Mouse (Mus musculus): ENCODE data around the gene H2al3.

H2al3 gene

GRCm38 (mm10) chrX:9849403-9849802, at the start of gene H2al3:
TSS of gene H2al3 (plus strand) at chrX:9849703.
- CTCF ChIA-PET: no interaction called here

DNA sequence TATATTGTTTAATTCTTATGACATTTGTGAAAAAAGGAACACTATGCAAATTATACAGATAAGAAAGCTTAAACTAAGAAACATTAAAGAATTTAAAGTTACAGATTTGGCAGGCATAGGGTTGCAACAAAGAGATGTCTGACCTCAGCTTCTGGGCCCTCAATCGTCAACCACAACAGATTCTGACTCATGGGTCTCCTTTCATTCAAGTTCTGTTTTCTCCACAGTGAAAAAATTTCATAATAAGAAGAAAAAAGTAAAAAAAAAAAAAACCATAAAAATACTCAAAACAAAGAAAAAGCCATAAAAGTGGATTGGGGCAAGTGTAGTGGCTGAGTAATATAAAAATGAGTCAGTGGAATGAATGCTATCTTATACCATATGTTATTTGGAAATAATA, 39.4 kb upstream of the H2al3 start:
- CTCF ChIA-PET: no interaction called here

GRCm38 (mm10) chrX:9812469-9812868, 37.0 kb upstream of the H2al3 start:
- CTCF ChIA-PET: no interaction called here

- CTCF ChIA-PET: no interaction called here
Measured at GRCm38 (mm10) chrX:9834779-9835178, 14.7 kb upstream of the H2al3 start.

DNA sequence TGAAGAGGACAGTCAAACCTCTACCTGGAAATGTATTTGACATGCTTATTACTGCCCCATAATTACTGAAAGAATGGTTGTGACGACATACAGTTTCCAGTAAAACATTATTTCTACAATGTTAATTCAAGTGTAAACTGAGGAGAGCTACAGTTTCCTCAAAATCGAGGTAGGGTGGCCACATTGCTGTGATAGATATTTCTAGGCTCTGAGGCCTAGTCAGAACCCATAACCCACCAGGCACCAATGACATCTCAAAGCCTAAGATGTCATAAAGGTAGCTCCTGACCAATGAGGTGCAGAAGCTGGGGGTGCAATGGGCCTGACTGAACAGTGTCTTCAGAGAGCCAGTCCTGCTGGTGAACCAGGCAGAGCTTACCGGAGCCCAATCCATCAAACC, 2.9 kb upstream of the H2al3 start, which contains the start of gene Hypm:
TSS of gene Hypm (plus strand) at position 301 of the 400 bp plus-strand sequence.
- CTCF ChIA-PET: no interaction called here

GRCm38 (mm10) chrX:9861859-9862258, 12.4 kb downstream of the H2al3 start:
- CTCF ChIA-PET: no interaction called here

- CTCF ChIA-PET: no interaction called here
Measured at GRCm38 (mm10) chrX:9875519-9875918, 26.0 kb downstream of the H2al3 start.

GRCm38 (mm10) chrX:9885322-9885721, 35.8 kb downstream of the H2al3 start, which contains the start of gene Sytl5:
TSS of gene Sytl5 (plus strand) at chrX:9885622.
- CTCF ChIA-PET: no interaction called here
